Mouse (Mus musculus): ENCODE measurements around the gene Epha5.

GRCm38 (mm10) chr5:84408370-84408769 lies 8.8 kb downstream of the Epha5 start:
- no peak for TF ChIP-seq CTCF (IDR thresholded peaks at IDR 0.05; ENCODE audit: extremely low read depth, insufficient read length, insufficient replicate concordance, low read depth, low read length)
- no peak for TF ChIP-seq POLR2A (IDR thresholded peaks at IDR 0.05; ENCODE audit: low read depth, low read length)
